28 mouse cellular contexts compared by ENCODE assay signal in genomic region chr9:32373656-32374055, GRCm38 (mm10). TPM values are rescaled to one million over a fixed set of nuclear protein-coding genes. Genes with fewer than 3 reads are reported as not detected.
DNase-seq lines count a peak whose midpoint lies in the region; ATAC-seq and TF ChIP-seq lines count a peak whose summit lies in the region.
"Had no signal": no experiment of that assay in that cellular context is flagged by ENCODE, and none has a peak within 500 bp of the region (broad histone marks: within the 10 kb centered on the region; RNA-seq: fewer than 3 reads in every experiment).

No protein-coding gene starts in this region.

- no peaks in the 10 kb centered on the region for H3K4me1 ChIP-seq in kidney, postnatal 0 days (replicated peaks; ENCODE audit: insufficient read depth, low read length)
- H3K4me1 ChIP-seq: embryonic facial prominence, embryonic 13.5 days; embryonic facial prominence, embryonic 15.5 days had no signal

- H3K9ac ChIP-seq in kidney, postnatal 0 days (ENCODE audit: low read depth, low read length), result no peak overlapping the region
- H3K9ac ChIP-seq: embryonic facial prominence, embryonic 13.5 days; embryonic facial prominence, embryonic 15.5 days; forebrain, embryonic 12.5 days had no signal

- H3K36me3 ChIP-seq in kidney, postnatal 0 days (ENCODE audit: insufficient read depth, low read length), result no peaks in the 10 kb centered on the region
- H3K36me3 ChIP-seq: embryonic facial prominence, embryonic 13.5 days; embryonic facial prominence, embryonic 15.5 days; forebrain, embryonic 10.5 days; forebrain, embryonic 12.5 days; G1E had no signal

- intact Hi-C loops in heart, postnatal 10 days (cut with DNase I), result no loop called here

- H3K4me3 ChIP-seq in kidney, postnatal 0 days (replicated peaks; ENCODE audit: low read depth, low read length), result no peak overlapping the region
- H3K4me3 ChIP-seq: embryonic facial prominence, embryonic 13.5 days; embryonic facial prominence, embryonic 15.5 days; erythroblast, embryonic 14.5 days; forebrain, embryonic 10.5 days; forebrain, embryonic 12.5 days had no signal

- no peak for TF ChIP-seq CTCF in kidney, postnatal 0 days (IDR thresholded peaks at IDR 0.05; ENCODE audit: low read depth)

- H3K9me3 ChIP-seq in kidney, postnatal 0 days (replicated peaks; ENCODE audit: low read length), result no peaks in the 10 kb centered on the region
- H3K9me3 ChIP-seq: embryonic facial prominence, embryonic 13.5 days; embryonic facial prominence, embryonic 15.5 days; forebrain, embryonic 10.5 days; forebrain, embryonic 12.5 days had no signal

- no peak for ATAC-seq in kidney, postnatal 0 days (replicated peaks; ENCODE audit: low FRiP score, low read depth)
- ATAC-seq: activated CD4-positive, CD25-positive, alpha-beta regulatory T cell, adult 4 months; forebrain, embryonic 14.5 days; forebrain, embryonic 16.5 days; Patski had no signal

- 0 out of 2 replicates have a peak overlapping the region, but pooled peaks have one; percentile 3 for H3K27ac ChIP-seq in kidney, postnatal 0 days
- H3K27ac ChIP-seq: embryonic facial prominence, embryonic 13.5 days; embryonic facial prominence, embryonic 15.5 days; forebrain, embryonic 10.5 days; forebrain, embryonic 12.5 days had no signal

- 64% methylated on average over 6 of the region's 6 CpGs for WGBS in kidney, postnatal 0 days

- DNase-seq in heart, adult 11 months, result peak; percentile 81
- DNase-seq in heart, postnatal 10 days, result no peak
- no peak for DNase-seq in kidney, postnatal 0 days (ENCODE audit: low spot score)
- no peak for DNase-seq in kidney, postnatal 25 days
- no peak for DNase-seq in cerebellum, adult 11 months
- DNase-seq: adrenal gland, adult 8-10 months; adrenal gland, postnatal 14 days; adrenal gland, postnatal 36 days; cerebellum, adult 18-20 months; cerebellum, adult 8-10 months; cerebellum, adult 9-11 months; cerebellum, postnatal 14 days; cerebellum, postnatal 36 days; embryo, embryonic 11 days had no signal

- 0 out of 2 replicates have a peak overlapping the region, but pooled peaks have one; percentile 30 for H3K4me2 ChIP-seq in kidney, postnatal 0 days (ENCODE audit: low read length)
- H3K4me2 ChIP-seq: embryonic facial prominence, embryonic 13.5 days; embryonic facial prominence, embryonic 15.5 days; forebrain, embryonic 12.5 days had no signal

- H3K27me3 ChIP-seq in kidney, postnatal 0 days (ENCODE audit: insufficient read depth, low read length), result no peaks in the 10 kb centered on the region
- H3K27me3 ChIP-seq: embryonic facial prominence, embryonic 13.5 days; forebrain, embryonic 12.5 days; Patski had no signal

RNA-seq across cellular contexts. Expression of gene Kcnj1, which starts 1.4 kb away (rescaled TPM):
- total RNA-seq in heart, postnatal 10 days (2021), result not detected
- 35.9 and 38.7 TPM in 2 replicates for polyA plus RNA-seq in kidney, postnatal 0 days (2015; fragmentation: Nextera tagmentation; extraction: Ambion mirVana)
- total RNA-seq: adrenal gland, adult 18-20 months; adrenal gland, adult 8-10 months; adrenal gland, postnatal 14 days; adrenal gland, postnatal 36 days; common myeloid progenitor, adult 5-6 weeks had no signal
- polyA plus RNA-seq: activated CD4-positive, CD25-positive, alpha-beta regulatory T cell, adult 4 months; C2C12; embryonic facial prominence, embryonic 11.5 days; embryonic facial prominence, embryonic 13.5 days; erythroblast, embryonic 14.5 days; forebrain, embryonic 10.5 days; forebrain, embryonic 12.5 days; forebrain, embryonic 14.5 days; forebrain, embryonic 16.5 days; G1E had no signal

RNA-seq across cellular contexts. Expression of gene Kcnj5, which starts 29.5 kb away (rescaled TPM):
- 10 to 100 TPM; 46.4 to 48.2 TPM for total RNA-seq in heart, postnatal 10 days (2021)
- 2.4 TPM in 2 replicates for polyA plus RNA-seq in kidney, postnatal 0 days (2015; fragmentation: Nextera tagmentation; extraction: Ambion mirVana)
- polyA plus RNA-seq: activated CD4-positive, CD25-positive, alpha-beta regulatory T cell, adult 4 months; C2C12; erythroblast, embryonic 14.5 days; G1E; Patski had no signal
